Mouse (Mus musculus) forebrain, embryonic 15.5 days (tissue): ENCODE measurements around the gene S1pr4. TPM values are rescaled to one million over a fixed set of nuclear protein-coding genes. Genes with fewer than 3 reads are reported as not detected.

Experiments used
- microRNA-seq: library from miRNA; unstranded; fragments of <30 nt; microRNA quantifications from one replicate; pipeline ENCODE4, GENCODE M21; 2016
- polyA plus RNA-seq: library from polyadenylated mRNA; unstranded; fragments of >200 nt; fragmentation: Nextera tagmentation; extraction: Ambion mirVana; gene quantifications from 2 replicates; pipeline ENCODE4 v1.2.1, GENCODE M21; 2015

S1pr4 gene
- polyA plus RNA-seq, 1 experiment from 2014 or later: 0.73 TPM

Small RNA genes lying within 50 kb of the gene (microRNA-seq; reads per million reads assigned to microRNA genes)
- gene Gm25595: not detected

Other genes starting within 250 kb of the S1pr4 start
- gene Matk, start 247.2 kb downstream of the S1pr4 start, polyA plus RNA-seq: 22.4 TPM in 2 replicates
- gene Mrpl54, start 233.2 kb downstream of the S1pr4 start, polyA plus RNA-seq: 97.3 and 104 TPM in 2 replicates
- 33.5 and 37.5 TPM in 2 replicates for gene Apba3, start 233.2 kb downstream of the S1pr4 start, polyA plus RNA-seq
- gene Tjp3, start 208.6 kb downstream of the S1pr4 start, polyA plus RNA-seq: 8.5 and 9.0 TPM in 2 replicates
- gene Pip5k1c, start 207.2 kb downstream of the S1pr4 start, polyA plus RNA-seq: 123 and 127 TPM in 2 replicates
- 40.7 and 42.4 TPM in 2 replicates for gene Cactin, start 179.0 kb downstream of the S1pr4 start, polyA plus RNA-seq
- 3.1 and 4.3 TPM in 2 replicates for gene Tbxa2r, start 171.4 kb downstream of the S1pr4 start, polyA plus RNA-seq
- not detected in 2 replicates for gene Gipc3, start 156.9 kb downstream of the S1pr4 start, polyA plus RNA-seq
- 41.4 and 43.3 TPM in 2 replicates for gene Hmg20b, start 149.7 kb downstream of the S1pr4 start, polyA plus RNA-seq
- gene Mfsd12, start 142.6 kb downstream of the S1pr4 start, polyA plus RNA-seq: 11.2 and 11.9 TPM in 2 replicates
- 0.73 and 1.3 TPM in 2 replicates for gene 4930404N11Rik, start 134.3 kb downstream of the S1pr4 start, polyA plus RNA-seq
- gene Fzr1, start 121.6 kb downstream of the S1pr4 start, polyA plus RNA-seq: 133 and 135 TPM in 2 replicates
- gene Dohh, start 115.7 kb downstream of the S1pr4 start, polyA plus RNA-seq: 88.2 and 89.0 TPM in 2 replicates
- gene Gm48551, start 115.7 kb downstream of the S1pr4 start, polyA plus RNA-seq: 5.4 and 6.6 TPM in 2 replicates
- gene Gm48552, start 111.1 kb downstream of the S1pr4 start, polyA plus RNA-seq: 2.9 and 3.1 TPM in 2 replicates
- 1.2 and 1.8 TPM in 2 replicates for gene Smim24, start 107.1 kb downstream of the S1pr4 start, polyA plus RNA-seq
- gene Nfic, start 44.5 kb downstream of the S1pr4 start, polyA plus RNA-seq: 24.2 and 29.4 TPM in 2 replicates
- 76.1 and 78.5 TPM in 2 replicates for gene Celf5, start 17.4 kb downstream of the S1pr4 start, polyA plus RNA-seq
- 60.3 and 65.0 TPM in 2 replicates for gene Ncln, start 3.7 kb downstream of the S1pr4 start, polyA plus RNA-seq
- gene Gna15, start 24.1 kb upstream of the S1pr4 start, polyA plus RNA-seq: 0.57 and 0.84 TPM in 2 replicates
- gene Gna11, start 45.1 kb upstream of the S1pr4 start, polyA plus RNA-seq: 99.8 and 103 TPM in 2 replicates
- gene Aes, start 59.4 kb upstream of the S1pr4 start, polyA plus RNA-seq: 665 and 705 TPM in 2 replicates
- gene Tle2, start 74.4 kb upstream of the S1pr4 start, polyA plus RNA-seq: 27.3 and 28.0 TPM in 2 replicates
- gene Tle6, start 100.9 kb upstream of the S1pr4 start, polyA plus RNA-seq: 3.0 and 4.2 TPM in 2 replicates
- gene BC025920, start 106.1 kb upstream of the S1pr4 start, polyA plus RNA-seq: 3.0 and 3.1 TPM in 2 replicates
- 56.5 and 56.7 TPM in 2 replicates for gene Sirt6, start 127.7 kb upstream of the S1pr4 start, polyA plus RNA-seq
- gene Ankrd24, start 128.4 kb upstream of the S1pr4 start, polyA plus RNA-seq: 11.5 and 12.6 TPM in 2 replicates
- 6.3 and 6.9 TPM in 2 replicates for gene Gm10778, start 148.9 kb upstream of the S1pr4 start, polyA plus RNA-seq
- 19.3 and 22.0 TPM in 2 replicates for gene Zfp433, start 204.7 kb upstream of the S1pr4 start, polyA plus RNA-seq